Mouse (Mus musculus): ENCODE data around the gene Adamts10. TPM values are rescaled to one million over a fixed set of nuclear protein-coding genes. Genes with fewer than 3 reads are reported as not detected.

Adamts10 gene
- total and polyA plus RNA-seq, 3 experiments, result 13.6 to 49.0 (median 14.7) TPM

- WGBS, result 3% methylated on average over 1 of the region's 1 CpGs
- intact Hi-C loops (cut with DNase I), result no loop called here
- Histone ChIP-seq H3K27ac (no peak overlapping the region), H3K4me1 (ENCODE audit: control insufficient read depth, insufficient read depth, low read length) (peaks cover 1% of the 10 kb centered on the region), H3K36me3 (ENCODE audit: control insufficient read depth, insufficient read depth, low read length) (no peaks in the 10 kb centered on the region), H3K9ac (ENCODE audit: low read depth, low read length) (no peak overlapping the region), H3K79me2 (replicated peaks; ENCODE audit: control insufficient read depth, insufficient read depth, low read length) (no peaks in the 10 kb centered on the region), H3K27me3 (ENCODE audit: control insufficient read depth, insufficient read depth, low read length) (no peaks in the 10 kb centered on the region), H3K4me3 (no peak overlapping the region)
- no peak for DNase-seq
- TF ChIP-seq EP300 (IDR thresholded peaks at IDR 0.05; ENCODE audit: insufficient read depth, low read depth, low read length) (no peak), CTCF (IDR thresholded peaks at IDR 0.05) (no peak), POLR2A (IDR thresholded peaks at IDR 0.05; ENCODE audit: insufficient read depth, low read depth, low read length) (no peak)
Measured at GRCm38 (mm10) chr17:33520366-33520765, 3.6 kb upstream of the Adamts10 start.

- intact Hi-C loops (cut with DNase I), result no loop called here
- no peak for DNase-seq
- Histone ChIP-seq H3K4me1 (ENCODE audit: control insufficient read depth, insufficient read depth, low read length) (peaks cover 1% of the 10 kb centered on the region), H3K79me2 (replicated peaks; ENCODE audit: control insufficient read depth, insufficient read depth, low read length) (no peaks in the 10 kb centered on the region), H3K36me3 (ENCODE audit: control insufficient read depth, insufficient read depth, low read length) (no peaks in the 10 kb centered on the region), H3K27ac (peak overlapping the region; percentile 71), H3K9ac (ENCODE audit: low read depth, low read length) (peak overlapping the region; percentile 27; the same call in 1 of the 2 replicates), H3K27me3 (ENCODE audit: control insufficient read depth, insufficient read depth, low read length) (no peaks in the 10 kb centered on the region), H3K4me3 (no peak overlapping the region)
- TF ChIP-seq CTCF (IDR thresholded peaks at IDR 0.05) (no peak), EP300 (IDR thresholded peaks at IDR 0.05; ENCODE audit: insufficient read depth, low read depth, low read length) (no peak), POLR2A (IDR thresholded peaks at IDR 0.05; ENCODE audit: insufficient read depth, low read depth, low read length) (no peak)
- 15% methylated on average over 13 of the region's 13 CpGs for WGBS
Measured at GRCm38 (mm10) chr17:33523431-33523917, 530 bp upstream of the Adamts10 start.

- no peaks in the 10 kb centered on the region for H3K36me3 ChIP-seq (ENCODE audit: control insufficient read depth, insufficient read depth, low read length)
- peak overlapping the region; percentile 71 for H3K27ac ChIP-seq
- intact Hi-C loops (cut with DNase I), result no loop called here
- DNase-seq, result peak; percentile 56 to 61
- peaks cover 1% of the 10 kb centered on the region for H3K4me1 ChIP-seq (ENCODE audit: control insufficient read depth, insufficient read depth, low read length)
- no peaks in the 10 kb centered on the region for H3K79me2 ChIP-seq (replicated peaks; ENCODE audit: control insufficient read depth, insufficient read depth, low read length)
- H3K27me3 ChIP-seq (ENCODE audit: control insufficient read depth, insufficient read depth, low read length), result no peaks in the 10 kb centered on the region
- TF ChIP-seq POLR2A (IDR thresholded peaks at IDR 0.05; ENCODE audit: insufficient read depth, low read depth, low read length) (peak; percentile 74), EP300 (IDR thresholded peaks at IDR 0.05; ENCODE audit: insufficient read depth, low read depth, low read length) (no peak), CTCF (IDR thresholded peaks at IDR 0.05) (no peak)
- H3K9ac ChIP-seq (ENCODE audit: low read depth, low read length), result peak overlapping the region; percentile 79
- H3K4me3 ChIP-seq, result peak overlapping the region; percentile 64
- 36% methylated on average over 2 of the region's 2 CpGs for WGBS
Measured at GRCm38 (mm10) chr17:33524806-33525373, 886 bp downstream of the Adamts10 start.

GRCm38 (mm10) chr17:33526506-33526905 lies 2.5 kb downstream of the Adamts10 start:
- Histone ChIP-seq H3K4me1 (ENCODE audit: control insufficient read depth, insufficient read depth, low read length) (peaks cover 1% of the 10 kb centered on the region), H3K79me2 (replicated peaks; ENCODE audit: control insufficient read depth, insufficient read depth, low read length) (no peaks in the 10 kb centered on the region), H3K9ac (ENCODE audit: low read depth, low read length) (no peak overlapping the region), H3K27ac (peak overlapping the region; percentile 49), H3K27me3 (ENCODE audit: control insufficient read depth, insufficient read depth, low read length) (no peaks in the 10 kb centered on the region), H3K36me3 (ENCODE audit: control insufficient read depth, insufficient read depth, low read length) (no peaks in the 10 kb centered on the region), H3K4me3 (no peak overlapping the region)
- peak; percentile 45 to 66 for DNase-seq
- intact Hi-C loops (cut with DNase I), result no loop called here
- TF ChIP-seq EP300 (IDR thresholded peaks at IDR 0.05; ENCODE audit: insufficient read depth, low read depth, low read length) (0 out of 2 replicates have a peak, but pooled peaks have one; percentile 33), POLR2A (IDR thresholded peaks at IDR 0.05; ENCODE audit: insufficient read depth, low read depth, low read length) (no peak; the same call in 1 of the 2 replicates)
- WGBS, result 50% methylated on average over 3 of the region's 3 CpGs

GRCm38 (mm10) chr17:33539106-33539675 lies 15.2 kb downstream of the Adamts10 start:
- Histone ChIP-seq H3K79me2 (replicated peaks; ENCODE audit: control insufficient read depth, insufficient read depth, low read length) (no peaks in the 10 kb centered on the region), H3K36me3 (ENCODE audit: control insufficient read depth, insufficient read depth, low read length) (no peaks in the 10 kb centered on the region), H3K27ac (no peak overlapping the region), H3K9ac (ENCODE audit: low read depth, low read length) (no peak overlapping the region), H3K4me1 (ENCODE audit: control insufficient read depth, insufficient read depth, low read length) (no peaks in the 10 kb centered on the region), H3K27me3 (ENCODE audit: control insufficient read depth, insufficient read depth, low read length) (no peaks in the 10 kb centered on the region), H3K4me3 (no peak overlapping the region)
- no peak for TF ChIP-seq EP300 (IDR thresholded peaks at IDR 0.05; ENCODE audit: insufficient read depth, low read depth, low read length)
- TF ChIP-seq POLR2A (IDR thresholded peaks at IDR 0.05; ENCODE audit: insufficient read depth, low read depth, low read length), result no peak
- peak; percentile 91 for TF ChIP-seq CTCF (IDR thresholded peaks at IDR 0.05)
- intact Hi-C loops (cut with DNase I), result loop anchor here (1.0 kb wide), 1 partner anchor 100 kb away; no protein-coding TSS in a partner anchor
- 77% methylated on average over 3 of the region's 3 CpGs for WGBS
- peak in 1 of 2 experiments; percentile 44 for DNase-seq

GRCm38 (mm10) chr17:33539878-33540277 lies 15.9 kb downstream of the Adamts10 start:
- Histone ChIP-seq H3K27ac (no peak overlapping the region), H3K36me3 (ENCODE audit: control insufficient read depth, insufficient read depth, low read length) (no peaks in the 10 kb centered on the region), H3K4me1 (ENCODE audit: control insufficient read depth, insufficient read depth, low read length) (no peaks in the 10 kb centered on the region), H3K4me3 (no peak overlapping the region), H3K79me2 (replicated peaks; ENCODE audit: control insufficient read depth, insufficient read depth, low read length) (no peaks in the 10 kb centered on the region), H3K9ac (ENCODE audit: low read depth, low read length) (no peak overlapping the region), H3K27me3 (ENCODE audit: control insufficient read depth, insufficient read depth, low read length) (no peaks in the 10 kb centered on the region)
- TF ChIP-seq CTCF (IDR thresholded peaks at IDR 0.05), result no peak
- no peak for TF ChIP-seq POLR2A (IDR thresholded peaks at IDR 0.05; ENCODE audit: insufficient read depth, low read depth, low read length)
- no peak for TF ChIP-seq EP300 (IDR thresholded peaks at IDR 0.05; ENCODE audit: insufficient read depth, low read depth, low read length)
- DNase-seq, result no peak
- intact Hi-C loops (cut with DNase I), result loop anchor here (1.0 kb wide), 1 partner anchor 101 kb away; no protein-coding TSS in a partner anchor
- 93% methylated on average over 4 of the region's 4 CpGs for WGBS
